Mouse (Mus musculus) limb, embryonic 14.5 days (tissue): ENCODE data around the gene Irf2bp2. TPM values are rescaled to one million over a fixed set of nuclear protein-coding genes. Genes with fewer than 3 reads are reported as not detected.

Experiments
- ATAC-seq: fragments of 200-750 bp; cut with Nextera tagmentation; 2 replicates; pipeline ENCODE4 v1.8.0; 2017; ENCODE audit warnings: low read depth, moderate number of reproducible peaks, moderate TSS enrichment; ENCODE audit not compliant: low FRiP score
- DNase-seq: peaks from one replicate; pipeline ENCODE4 v3.0.0-alpha.2; 2015; ENCODE audit warnings: low spot score
- H3K27ac ChIP-seq: fragments of 300-500 bp; sonication (generic); replicated peaks from 2 replicates; pipeline ENCODE4 v1.5.1; 2014; ENCODE audit warnings: low read depth, mild to moderate bottlenecking, low read length, moderate library complexity, mixed read lengths
- H3K27me3 ChIP-seq: fragments of 300-500 bp; sonication (generic); 2 replicates; pipeline ENCODE4 v1.6.1; 2014; ENCODE audit warnings: low read length, mixed read lengths; ENCODE audit not compliant: control insufficient read depth, insufficient read depth
- H3K36me3 ChIP-seq: fragments of 300-500 bp; sonication (generic); 2 replicates; pipeline ENCODE4 v1.6.1; 2014; ENCODE audit warnings: mild to moderate bottlenecking, low read length, moderate library complexity, mixed read lengths; ENCODE audit not compliant: control insufficient read depth, insufficient read depth
- H3K4me1 ChIP-seq: fragments of 300-500 bp; sonication (generic); 2 replicates; pipeline ENCODE4 v1.6.1; 2014; ENCODE audit warnings: antibody characterized with exemption, low read length, mixed read lengths; ENCODE audit not compliant: control insufficient read depth, insufficient read depth
- H3K4me2 ChIP-seq: fragments of 300-500 bp; sonication (generic); replicated peaks from 2 replicates; pipeline ENCODE4 v1.6.1; 2014; ENCODE audit warnings: low read depth, mild to moderate bottlenecking, low read length, moderate library complexity; ENCODE audit not compliant: severe bottlenecking
- H3K4me3 ChIP-seq: fragments of 300-500 bp; sonication (generic); replicated peaks from 2 replicates; pipeline ENCODE4 v1.5.1; 2014; ENCODE audit warnings: low read length
- H3K9ac ChIP-seq: fragments of 300-500 bp; sonication (generic); 2 replicates; pipeline ENCODE4 v1.6.1; 2014; ENCODE audit warnings: mild to moderate bottlenecking, low read depth, low read length, moderate library complexity; ENCODE audit not compliant: severe bottlenecking
- H3K9me3 ChIP-seq: fragments of 300-500 bp; sonication (generic); 2 replicates; pipeline ENCODE4 v1.6.1; 2016; ENCODE audit warnings: low read length; ENCODE audit not compliant: control insufficient read depth
- POLR2A ChIP-seq: fragments of 200-500 bp; IDR thresholded peaks from 2 replicates; pipeline ENCODE4 v1.8.0; 2012; ENCODE audit warnings: inconsistent platforms, mild to moderate bottlenecking, moderate library complexity, borderline replicate concordance; ENCODE audit not compliant: insufficient read depth, insufficient read length; ENCODE audit errors: extremely low read depth
- WGBS: fragments of 180-500 bp; shearing (Covaris S2); extraction: QIAGEN DNeasy Blood & Tissue Kit; methylation state at CpG from one replicate; pipeline ENCODE4 v1.1.7; 2014; 5-methylcytosine and 5-hydroxymethylcytosine counted together
- polyA plus RNA-seq, 2 experiments: library from polyadenylated mRNA; depleted of rRNA in 1 of 2; stranded (reverse) in 1 of 2; unstranded in 1 of 2; fragments of >200 nt; fragmentation: Nextera tagmentation in 1 of 2; extraction: Ambion mirVana in 1 of 2; gene quantifications; 2 replicates each; pipeline versions ENCODE4 v1.2.1 to v1.2.3; 2012 to 2014

Irf2bp2 gene
- polyA plus RNA-seq, 2 experiments, result 10.1 to 44.5 TPM

GRCm38 (mm10) chr8:126561316-126561841 is 32.4 kb downstream of the Irf2bp2 start:
- Histone ChIP-seq H3K4me3 (no peak overlapping the region), H3K9ac (no peak overlapping the region), H3K27ac (no peak overlapping the region), H3K9me3 (no peaks in the 10 kb centered on the region), H3K36me3 (no peaks in the 10 kb centered on the region), H3K4me1 (peaks cover 12% of the 10 kb centered on the region), H3K27me3 (no peaks in the 10 kb centered on the region), H3K4me2 (no peak overlapping the region)
- no peak for TF ChIP-seq POLR2A
- WGBS, result 97% methylated on average over 4 of the region's 4 CpGs
- ATAC-seq (no peak), DNase-seq (no peak)

- 91% methylated on average over 13 of the region's 13 CpGs for WGBS
- ATAC-seq (no peak), DNase-seq (no peak)
- Histone ChIP-seq H3K9me3 (no peaks in the 10 kb centered on the region), H3K9ac (no peak overlapping the region), H3K4me2 (no peak overlapping the region), H3K4me1 (peaks cover 5% of the 10 kb centered on the region; the same call in 1 of the 2 replicates), H3K27me3 (no peaks in the 10 kb centered on the region), H3K36me3 (no peaks in the 10 kb centered on the region), H3K4me3 (no peak overlapping the region), H3K27ac (no peak overlapping the region)
- no peak for TF ChIP-seq POLR2A
Measured at GRCm38 (mm10) chr8:126558400-126558953, 35.3 kb downstream of the Irf2bp2 start.

- no peak overlapping the region for H3K9ac ChIP-seq
- no peak overlapping the region for H3K4me2 ChIP-seq
- H3K4me3 ChIP-seq, result no peak overlapping the region
- peaks cover 5% of the 10 kb centered on the region; the same call in 1 of the 2 replicates for H3K4me1 ChIP-seq
- no peak overlapping the region for H3K27ac ChIP-seq
- H3K9me3 ChIP-seq, result no peaks in the 10 kb centered on the region
- no peak for TF ChIP-seq POLR2A
- ATAC-seq, result no peak
- H3K36me3 ChIP-seq, result no peaks in the 10 kb centered on the region
- 28% methylated on average over 9 of the region's 9 CpGs for WGBS
- H3K27me3 ChIP-seq, result no peaks in the 10 kb centered on the region
- DNase-seq, result no peak
Measured at GRCm38 (mm10) chr8:126557403-126557802, 36.4 kb downstream of the Irf2bp2 start.

- no peak overlapping the region for H3K27ac ChIP-seq
- 92% methylated on average over 4 of the region's 5 CpGs for WGBS
Measured at GRCm38 (mm10) chr8:126556691-126557090, 37.1 kb downstream of the Irf2bp2 start.

GRCm38 (mm10) chr8:126554741-126555140 is 39.0 kb downstream of the Irf2bp2 start:
- H3K4me1 ChIP-seq, result peaks cover 5% of the 10 kb centered on the region; the same call in 1 of the 2 replicates
- H3K27ac ChIP-seq, result no peak overlapping the region
- ATAC-seq (no peak), DNase-seq (no peak)
- H3K9ac ChIP-seq, result no peak overlapping the region
- H3K36me3 ChIP-seq, result no peaks in the 10 kb centered on the region
- H3K27me3 ChIP-seq, result no peaks in the 10 kb centered on the region
- H3K4me3 ChIP-seq, result no peak overlapping the region
- 81% methylated on average over 4 of the region's 4 CpGs for WGBS
- TF ChIP-seq POLR2A, result no peak
- H3K9me3 ChIP-seq, result no peaks in the 10 kb centered on the region
- H3K4me2 ChIP-seq, result no peak overlapping the region

More at GRCm38 (mm10) chr8:126556691-126557090, 37.1 kb downstream of the Irf2bp2 start:
- Histone ChIP-seq H3K4me1 (peaks cover 5% of the 10 kb centered on the region; the same call in 1 of the 2 replicates), H3K9me3 (no peaks in the 10 kb centered on the region), H3K4me3 (no peak overlapping the region), H3K9ac (no peak overlapping the region), H3K27me3 (no peaks in the 10 kb centered on the region), H3K4me2 (no peak overlapping the region), H3K36me3 (no peaks in the 10 kb centered on the region)
- TF ChIP-seq POLR2A, result no peak
- DNase-seq, result no peak
- no peak for ATAC-seq

GRCm38 (mm10) chr8:126551871-126552270 is 41.9 kb downstream of the Irf2bp2 start:
- WGBS, result 80% methylated on average over 4 of the region's 4 CpGs
- no peaks in the 10 kb centered on the region for H3K4me1 ChIP-seq
- ATAC-seq (no peak), DNase-seq (no peak)
- no peaks in the 10 kb centered on the region for H3K27me3 ChIP-seq
- H3K4me2 ChIP-seq, result no peak overlapping the region
- no peak for TF ChIP-seq POLR2A
- no peaks in the 10 kb centered on the region for H3K36me3 ChIP-seq
- no peak overlapping the region for H3K27ac ChIP-seq
- no peak overlapping the region for H3K4me3 ChIP-seq
- no peak overlapping the region for H3K9ac ChIP-seq
- no peaks in the 10 kb centered on the region for H3K9me3 ChIP-seq
